ENCODE assay signal across 27 mouse cellular contexts in the genomic region with DNA sequence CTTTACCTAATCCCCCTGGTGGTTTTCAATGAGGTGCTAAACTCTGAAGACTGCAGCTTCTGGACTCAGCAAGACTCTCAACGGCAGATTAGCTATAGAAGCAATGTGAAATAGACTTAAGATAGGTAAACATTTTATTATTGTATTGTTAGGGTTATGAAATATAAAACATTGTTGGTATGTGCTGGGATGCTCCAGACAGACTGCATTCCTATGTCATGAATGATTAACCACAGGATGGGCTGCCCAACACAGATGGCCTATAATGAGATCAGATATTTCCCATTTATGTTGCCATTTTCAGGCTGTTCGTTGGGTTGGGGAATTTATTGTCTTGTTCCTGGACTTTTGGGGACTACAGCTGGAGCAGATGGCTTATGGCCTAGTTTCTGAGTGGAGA.
DNase-seq lines count a peak whose midpoint lies in the region; ATAC-seq and TF ChIP-seq lines count a peak whose summit lies in the region.
"Had no signal": no experiment of that assay in that cellular context is flagged by ENCODE, and none has a peak within 500 bp of the region (broad histone marks: within the 10 kb centered on the region; RNA-seq: fewer than 3 reads in every experiment).

No protein-coding gene starts in this region.

- H3K27ac ChIP-seq in midbrain, postnatal 0 days (ENCODE audit: low read depth, low read length): no peak overlapping the region
- H3K27ac ChIP-seq in liver, postnatal 0 days (ENCODE audit: low read depth): no peak overlapping the region
- H3K27ac ChIP-seq: embryonic facial prominence, embryonic 13.5 days; embryonic facial prominence, embryonic 15.5 days; forebrain, embryonic 10.5 days; forebrain, embryonic 12.5 days had no signal

- no peak for DNase-seq in frontal cortex, postnatal 10 days (ENCODE audit: low spot score in 2 of 2)
- DNase-seq in Muller cell, postnatal 12 days (ENCODE audit: inconsistent ontology term): peak; percentile 84
- DNase-seq in retina, postnatal 1 day: peak; percentile 16
- DNase-seq in midbrain, postnatal 0 days (ENCODE audit: low spot score): no peak
- no peak for DNase-seq in liver, postnatal 0 days
- DNase-seq in B cell, adult 2 months: no peak
- DNase-seq: adrenal gland, adult 8-10 months; adrenal gland, postnatal 14 days; adrenal gland, postnatal 36 days; cerebellum, adult 11 months; cerebellum, adult 18-20 months; cerebellum, adult 8-10 months; cerebellum, adult 9-11 months; cerebellum, postnatal 14 days; cerebellum, postnatal 36 days; embryo, embryonic 11 days had no signal

- WGBS in midbrain, postnatal 0 days: 49% methylated on average over 2 of the region's 2 CpGs
- 56% methylated on average over 2 of the region's 2 CpGs for WGBS in liver, postnatal 0 days (ENCODE audit: insufficient replicate concordance)

- ATAC-seq in frontal cortex, adult (ENCODE audit: low TSS enrichment): peak; percentile 57; the same call in 1 of the 2 replicates
- ATAC-seq in midbrain, postnatal 0 days (ENCODE audit: low FRiP score): no peak
- no peak for ATAC-seq in liver, postnatal 0 days
- ATAC-seq: activated CD4-positive, CD25-positive, alpha-beta regulatory T cell, adult 4 months; forebrain, embryonic 14.5 days; forebrain, embryonic 16.5 days; Patski had no signal

- no peak overlapping the region for H3K4me3 ChIP-seq in myocyte
- no peak overlapping the region for H3K4me3 ChIP-seq in midbrain, postnatal 0 days (ENCODE audit: low read depth, low read length)
- H3K4me3 ChIP-seq in liver, postnatal 0 days (ENCODE audit: low read depth, low read length): no peak overlapping the region
- H3K4me3 ChIP-seq: embryonic facial prominence, embryonic 13.5 days; embryonic facial prominence, embryonic 15.5 days; erythroblast, embryonic 14.5 days; forebrain, embryonic 10.5 days; forebrain, embryonic 12.5 days had no signal

- no peaks in the 10 kb centered on the region for H3K4me1 ChIP-seq in midbrain, postnatal 0 days (ENCODE audit: insufficient read depth, low read length)
- no peaks in the 10 kb centered on the region for H3K4me1 ChIP-seq in liver, postnatal 0 days (ENCODE audit: insufficient read depth)
- H3K4me1 ChIP-seq: embryonic facial prominence, embryonic 13.5 days; embryonic facial prominence, embryonic 15.5 days; forebrain, embryonic 10.5 days; forebrain, embryonic 12.5 days had no signal

- H3K4me2 ChIP-seq in myocyte (ENCODE audit: low read depth): peak overlapping the region; percentile 39
- H3K4me2 ChIP-seq in midbrain, postnatal 0 days (ENCODE audit: low read depth, low read length, poor library complexity, severe bottlenecking): no peak overlapping the region
- no peak overlapping the region for H3K4me2 ChIP-seq in liver, postnatal 0 days (ENCODE audit: low read depth, low read length)
- H3K4me2 ChIP-seq: embryonic facial prominence, embryonic 13.5 days; embryonic facial prominence, embryonic 15.5 days; forebrain, embryonic 12.5 days had no signal

- H3K9me3 ChIP-seq in midbrain, postnatal 0 days (ENCODE audit: low read length): no peaks in the 10 kb centered on the region
- H3K9me3 ChIP-seq in liver, postnatal 0 days (ENCODE audit: low read length): no peaks in the 10 kb centered on the region
- H3K9me3 ChIP-seq: embryonic facial prominence, embryonic 13.5 days; embryonic facial prominence, embryonic 15.5 days; forebrain, embryonic 10.5 days; forebrain, embryonic 12.5 days had no signal

- TF ChIP-seq POLR2A in myocyte (IDR thresholded peaks at IDR 0.05; ENCODE audit: insufficient read length, low read depth): no peak

- no peak for TF ChIP-seq EP300 in liver, postnatal 0 days (IDR thresholded peaks at IDR 0.05; ENCODE audit: low read depth)

- no peaks in the 10 kb centered on the region for H3K79me2 ChIP-seq in myocyte (ENCODE audit: control insufficient read depth, insufficient read depth)

- no peak for TF ChIP-seq CTCF in midbrain, postnatal 0 days (IDR thresholded peaks at IDR 0.05)
- no peak for TF ChIP-seq CTCF in liver, postnatal 0 days (IDR thresholded peaks at IDR 0.05; ENCODE audit: low read depth)

- no peak overlapping the region for H3K9ac ChIP-seq in midbrain, postnatal 0 days (replicated peaks; ENCODE audit: low read length, poor library complexity, severe bottlenecking)
- no peak overlapping the region for H3K9ac ChIP-seq in liver, postnatal 0 days (replicated peaks)
- H3K9ac ChIP-seq: embryonic facial prominence, embryonic 13.5 days; embryonic facial prominence, embryonic 15.5 days; forebrain, embryonic 12.5 days had no signal

- no peaks in the 10 kb centered on the region for H3K27me3 ChIP-seq in myocyte (ENCODE audit: control insufficient read depth, insufficient read depth, insufficient read length)
- H3K27me3 ChIP-seq in midbrain, postnatal 0 days (ENCODE audit: insufficient read depth, low read length): no peaks in the 10 kb centered on the region
- H3K27me3 ChIP-seq in liver, postnatal 0 days (ENCODE audit: insufficient read depth, low read length): no peaks in the 10 kb centered on the region
- H3K27me3 ChIP-seq: embryonic facial prominence, embryonic 13.5 days; embryonic facial prominence, embryonic 15.5 days; forebrain, embryonic 12.5 days; Patski had no signal

- no peaks in the 10 kb centered on the region for H3K36me3 ChIP-seq in myocyte (ENCODE audit: control insufficient read depth, insufficient read depth)
- H3K36me3 ChIP-seq in midbrain, postnatal 0 days (ENCODE audit: insufficient read depth, low read length): no peaks in the 10 kb centered on the region
- no peaks in the 10 kb centered on the region for H3K36me3 ChIP-seq in liver, postnatal 0 days (replicated peaks; ENCODE audit: insufficient read depth, low read length)
- H3K36me3 ChIP-seq: embryonic facial prominence, embryonic 13.5 days; embryonic facial prominence, embryonic 15.5 days; forebrain, embryonic 10.5 days; forebrain, embryonic 12.5 days had no signal

- H3ac ChIP-seq in myocyte (ENCODE audit: control insufficient read depth, insufficient read length): no peak overlapping the region

TF ChIP-seq in myocyte, 11 proteins besides CTCF, POLR2A, EP300 and RAD21:
- no peak for TF ChIP-seq E2F4 (IDR thresholded peaks at IDR 0.05; ENCODE audit: insufficient read depth)
- peak; percentile 31 for TF ChIP-seq TCF12 (IDR thresholded peaks at IDR 0.05; ENCODE audit: insufficient read depth, poor library complexity, severe bottlenecking)

Comparison
In these comparisons a context has a peak if more than half of its experiments do, and no peak if none do; other contexts are left out.
1. DNase-seq: peak in Muller cell, postnatal 12 days (single experiment) and retina, postnatal 1 day (single experiment); none in frontal cortex, postnatal 10 days (0 of 2), midbrain, postnatal 0 days (single experiment), liver, postnatal 0 days (single experiment) and B cell, adult 2 months (0 of 2).